Mouse (Mus musculus) c-Kit-positive CD71-positive TER-119-positive erythroid progenitor cells, embryonic 14.5 days (primary cell): Measurements from ENCODE around the gene Gstt2.
A peak's percentile ranks its signal among the peaks of the same experiment; 100 is the strongest.

Experiments used
- DNase-seq: peaks from one replicate; pipeline ENCODE4 v3.0.0-alpha.2; 2013; ENCODE audit warnings: low spot score

The Gstt2 gene

DNA sequence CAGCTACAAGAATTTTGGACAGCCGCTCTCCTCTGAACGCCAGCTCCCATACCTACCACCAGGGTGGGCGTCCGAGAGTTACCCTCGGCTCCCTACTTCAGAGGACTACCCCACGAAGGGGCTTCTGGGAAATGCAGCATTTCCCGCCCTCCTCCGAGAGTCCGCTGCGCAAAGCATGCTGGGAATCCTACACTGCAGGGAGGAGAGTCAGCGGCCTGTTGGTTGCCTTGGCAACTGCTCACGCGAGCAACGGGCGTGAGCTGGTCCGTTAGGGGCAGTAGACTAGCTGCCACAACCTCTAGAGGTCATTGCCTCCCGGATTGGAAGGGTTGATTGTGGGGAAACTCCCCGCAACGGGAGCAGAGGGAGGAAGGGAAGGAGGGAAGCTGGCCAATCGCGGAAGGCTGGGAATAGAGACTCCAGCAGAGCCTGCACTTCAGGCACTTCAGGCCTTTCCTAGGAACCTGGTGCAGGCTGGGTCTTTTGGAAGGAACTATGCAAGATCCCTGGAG, at the start of gene Gstt2:
Gene Gstt2, minus strand, starts transcription at position 177 of the 512 bp plus-strand sequence.
- DNase-seq, result peak; percentile 91

DNA sequence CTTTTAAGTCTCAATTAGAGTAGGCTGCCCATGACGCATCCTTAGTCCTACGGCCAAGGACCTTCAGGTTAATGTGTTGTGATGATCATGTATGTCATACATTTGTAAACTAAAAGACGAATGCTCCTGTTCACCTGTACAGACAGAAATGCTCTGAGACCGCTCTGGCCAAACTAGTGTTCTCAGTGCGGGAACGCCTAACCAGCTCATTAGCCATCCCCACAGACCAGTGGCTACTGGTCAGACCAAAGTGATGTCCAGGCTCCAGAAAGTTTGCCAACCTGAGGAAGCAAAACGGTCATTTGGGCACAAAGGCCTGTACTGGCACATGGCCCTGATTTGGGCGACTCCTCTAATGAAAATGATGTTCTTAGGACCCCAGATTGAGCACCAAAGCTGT, 47.5 kb upstream of the Gstt2 start:
- no peak for DNase-seq

GRCm38 (mm10) chr10:75883232-75883552, 46.0 kb upstream of the Gstt2 start:
- peak; percentile 34 for DNase-seq

GRCm38 (mm10) chr10:75882433-75883231, 45.4 kb upstream of the Gstt2 start:
- DNase-seq, result no peak

- DNase-seq, result no peak
Measured at GRCm38 (mm10) chr10:75881578-75882432, 44.6 kb upstream of the Gstt2 start.

GRCm38 (mm10) chr10:75880771-75881577, 43.8 kb upstream of the Gstt2 start:
- no peak for DNase-seq

- DNase-seq, result no peak
Measured at GRCm38 (mm10) chr10:75880351-75880750, 43.1 kb upstream of the Gstt2 start.

GRCm38 (mm10) chr10:75878836-75879235, 41.6 kb upstream of the Gstt2 start:
- DNase-seq, result no peak

GRCm38 (mm10) chr10:75873543-75874170, 36.4 kb upstream of the Gstt2 start:
- DNase-seq, result no peak

GRCm38 (mm10) chr10:75872915-75873542, 35.8 kb upstream of the Gstt2 start:
- peak; percentile 45 for DNase-seq

DNA sequence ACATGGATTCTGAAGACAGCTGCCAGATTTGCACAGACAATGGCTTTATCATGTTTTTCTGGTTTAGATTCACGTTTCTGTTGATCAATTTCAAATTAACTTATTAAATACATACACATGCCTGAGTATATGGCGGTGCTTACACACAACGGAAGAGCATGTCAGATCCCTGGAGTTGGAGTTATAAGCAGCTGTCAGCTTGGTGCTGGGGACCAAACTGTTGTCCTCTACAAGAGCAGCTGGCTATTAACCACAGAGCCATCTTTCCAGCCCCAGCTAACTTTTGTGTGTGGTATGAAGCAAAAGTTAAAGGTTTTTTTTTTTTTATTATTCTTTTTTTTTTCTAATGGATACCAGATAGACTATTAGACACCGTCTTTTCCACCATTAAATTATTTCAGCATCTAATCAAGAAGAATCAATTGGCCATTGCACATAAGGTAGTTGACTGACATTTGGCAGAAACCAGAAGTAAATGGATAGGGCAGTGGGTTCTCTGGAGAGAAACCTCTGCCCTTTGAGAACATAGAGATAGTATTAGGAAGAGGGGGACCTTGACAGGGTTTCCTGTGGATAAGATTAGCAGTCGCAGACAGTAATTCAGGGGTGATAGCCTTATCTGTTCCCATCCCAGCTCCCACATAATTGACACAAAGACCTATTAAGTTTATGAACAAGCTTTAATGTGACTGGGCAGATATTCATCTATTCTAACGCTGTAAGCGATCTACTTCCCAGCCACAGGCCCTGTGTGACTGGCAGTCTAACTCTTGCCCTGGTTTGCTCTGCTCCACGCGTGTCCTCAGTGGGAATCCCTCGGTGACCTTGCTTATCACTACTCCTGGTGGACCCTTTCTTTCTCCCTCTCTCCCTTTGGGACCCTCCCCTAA, 35.0 kb upstream of the Gstt2 start:
- DNase-seq, result no peak

GRCm38 (mm10) chr10:75861587-75861986, 24.4 kb upstream of the Gstt2 start:
- no peak for DNase-seq

DNA sequence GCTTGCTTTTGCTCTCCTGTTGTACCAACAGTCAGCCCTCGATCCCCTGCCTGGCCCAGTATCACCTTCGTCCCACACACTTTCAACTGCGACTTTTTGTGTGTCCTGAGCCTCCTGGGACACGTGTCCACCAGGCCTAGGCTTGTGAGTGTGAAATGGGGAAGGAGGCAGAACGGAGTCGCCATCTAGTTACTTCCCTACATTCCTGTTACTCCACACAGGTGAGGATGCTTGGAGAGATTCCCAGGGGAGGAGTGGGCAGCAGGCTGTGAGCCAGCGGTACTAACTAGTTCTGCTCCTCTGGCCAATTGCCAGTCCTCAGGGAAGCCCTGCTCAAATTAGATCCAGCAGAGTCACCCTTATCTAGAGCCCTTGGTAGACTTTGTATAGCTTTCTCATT, 23.5 kb upstream of the Gstt2 start:
- no peak for DNase-seq

GRCm38 (mm10) chr10:75859786-75860470, 22.7 kb upstream of the Gstt2 start, which contains the start of gene Mif:
TSS of gene Mif (minus strand) at chr10:75860240.
- peak; percentile 86 for DNase-seq

DNA sequence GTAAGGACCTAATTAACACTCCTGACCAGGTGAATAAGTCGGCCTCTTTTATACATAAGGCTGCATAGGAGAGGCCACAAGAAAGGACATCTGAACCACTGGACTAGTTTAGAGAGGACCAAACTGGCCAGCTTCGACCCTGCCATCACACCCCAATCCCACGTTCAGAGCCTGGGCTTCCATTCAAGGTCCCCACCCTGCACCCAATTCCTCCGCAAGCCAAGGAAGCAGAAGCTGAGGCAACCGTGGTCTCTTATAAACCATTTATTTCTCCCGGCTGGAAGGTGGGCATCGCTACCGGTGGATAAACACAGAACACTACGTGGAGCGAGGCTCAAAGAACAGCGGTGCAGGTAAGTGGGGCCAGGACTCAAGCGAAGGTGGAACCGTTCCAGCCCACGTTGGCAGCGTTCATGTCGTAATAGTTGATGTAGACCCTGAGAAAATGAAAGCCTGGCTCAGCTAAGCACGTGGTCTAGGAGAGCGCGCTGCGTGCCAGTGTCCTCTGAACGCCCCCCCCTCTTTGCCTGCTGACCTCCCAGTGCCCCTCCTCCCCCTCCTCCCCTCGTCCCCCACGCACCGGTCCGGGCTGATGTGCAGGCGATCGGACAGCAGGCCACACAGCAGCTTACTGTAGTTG, 22.0 kb upstream of the Gstt2 start:
- DNase-seq, result no peak

GRCm38 (mm10) chr10:75857598-75857997, 20.4 kb upstream of the Gstt2 start:
- no peak for DNase-seq

GRCm38 (mm10) chr10:75856976-75857375, 19.8 kb upstream of the Gstt2 start:
- DNase-seq, result no peak

DNA sequence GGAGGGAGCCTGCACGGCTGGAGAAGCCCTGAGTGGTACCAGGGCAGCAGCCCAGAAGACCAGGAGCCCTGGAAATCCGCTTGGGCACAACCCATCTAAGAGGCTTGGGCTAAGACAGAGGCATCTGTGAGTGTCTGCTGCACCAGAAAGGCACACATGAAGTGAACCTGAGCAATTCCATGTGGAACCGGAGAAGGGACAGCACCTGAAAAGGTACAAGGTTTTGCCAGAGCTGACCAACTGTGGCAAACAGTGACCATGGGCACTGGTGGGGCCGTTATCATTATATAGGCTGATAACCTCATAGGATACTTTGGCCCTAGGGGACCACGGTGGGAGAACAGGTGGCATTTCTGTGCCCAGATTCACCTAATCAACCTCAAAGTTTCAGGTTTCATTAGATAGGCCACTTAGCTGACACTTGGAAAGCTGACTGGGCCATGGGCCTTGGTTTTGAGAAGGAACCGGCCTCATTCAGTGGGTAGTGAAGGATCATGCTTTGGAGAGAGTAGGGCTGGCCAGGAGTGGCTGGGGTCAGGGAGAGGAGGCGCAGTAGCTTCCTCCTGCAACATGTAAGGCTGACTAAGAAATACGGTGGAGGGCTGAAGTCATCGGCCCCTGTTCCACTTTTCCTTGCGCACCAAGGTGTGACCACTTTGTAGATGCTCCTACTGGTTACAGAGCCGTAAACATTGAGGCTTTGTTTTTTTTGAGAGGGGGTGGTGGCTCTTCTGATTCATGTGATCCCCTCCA, 19.1 kb upstream of the Gstt2 start:
- no peak for DNase-seq
